Mouse (Mus musculus) heart, postnatal 25 days (tissue): ENCODE measurements around the gene Hsd17b6. TPM values are rescaled to one million over a fixed set of nuclear protein-coding genes. Genes with fewer than 3 reads are reported as not detected.

ENCODE experiments used
- DNase-seq: peaks from one replicate; pipeline ENCODE4 v3.0.0; 2022; ENCODE audit warnings: low spot score
- intact Hi-C: fragments of 180-260 bp; cut with DNase I; formaldehyde crosslinking; loops from one replicate; pipeline ENCODE4 v1.15.1; 2025
- total RNA-seq, 2 experiments: library from RNA; stranded (reverse); gene quantifications; 2 replicates each; pipeline ENCODE4 v1.2.3; 2021

The Hsd17b6 gene
- total RNA-seq, 2 experiments from 2014 or later = not detected

- intact Hi-C loops = loop anchor here (2.0 to 5.0 kb wide), 2 partner anchors 267 to 315 kb away; no protein-coding TSS in a partner anchor
- DNase-seq = no peak
Observed at GRCm38 (mm10) chr10:128009735-128010134, 2.3 kb upstream of the Hsd17b6 start.

GRCm38 (mm10) chr10:128008207-128008889 is 937 bp upstream of the Hsd17b6 start:
- DNase-seq = peak; percentile 26
- intact Hi-C loops = loop anchor here (1.0 to 5.0 kb wide), 4 partner anchors 52 to 314 kb away; no protein-coding TSS in a partner anchor

GRCm38 (mm10) chr10:128005479-128005878 is 1.9 kb downstream of the Hsd17b6 start:
- DNase-seq = no peak
- intact Hi-C loops = loop anchor here (5.0 kb wide), 1 partner anchor 263 kb away; no protein-coding TSS in a partner anchor

GRCm38 (mm10) chr10:128004918-128005317 is 2.5 kb downstream of the Hsd17b6 start:
- no peak for DNase-seq
- intact Hi-C loops = loop anchor here (5.0 kb wide), 1 partner anchor 263 kb away; no protein-coding TSS in a partner anchor

GRCm38 (mm10) chr10:128003281-128003801 is 4.1 kb downstream of the Hsd17b6 start:
- no peak for DNase-seq
- intact Hi-C loops = no loop called here

GRCm38 (mm10) chr10:127998260-127998659 is 9.2 kb downstream of the Hsd17b6 start:
- DNase-seq = no peak
- intact Hi-C loops = no loop called here

GRCm38 (mm10) chr10:127996690-127997089 is 10.7 kb downstream of the Hsd17b6 start:
- intact Hi-C loops = no loop called here
- DNase-seq = no peak

- DNase-seq = no peak
- intact Hi-C loops = no loop called here
Observed at GRCm38 (mm10) chr10:127985601-127986000, 21.8 kb downstream of the Hsd17b6 start.

GRCm38 (mm10) chr10:127984650-127985049 is 22.8 kb downstream of the Hsd17b6 start:
- intact Hi-C loops = no loop called here
- no peak for DNase-seq

- no peak for DNase-seq
- intact Hi-C loops = no loop called here
Observed at GRCm38 (mm10) chr10:127975503-127975902, 31.9 kb downstream of the Hsd17b6 start.

- DNase-seq = no peak
- intact Hi-C loops = no loop called here
Observed at GRCm38 (mm10) chr10:127974062-127974461, 33.3 kb downstream of the Hsd17b6 start.

GRCm38 (mm10) chr10:127971135-127971534 is 36.3 kb downstream of the Hsd17b6 start:
- intact Hi-C loops = no loop called here
- no peak for DNase-seq

- intact Hi-C loops = no loop called here
- no peak for DNase-seq
Observed at GRCm38 (mm10) chr10:127970359-127970831, 37.0 kb downstream of the Hsd17b6 start.

GRCm38 (mm10) chr10:127969820-127970219 is 37.6 kb downstream of the Hsd17b6 start:
- intact Hi-C loops = no loop called here
- no peak for DNase-seq

- no peak for DNase-seq
- intact Hi-C loops = no loop called here
Observed at GRCm38 (mm10) chr10:127966506-127966905, 40.9 kb downstream of the Hsd17b6 start.

- intact Hi-C loops = no loop called here
- no peak for DNase-seq
Observed at GRCm38 (mm10) chr10:127964004-127964403, 43.4 kb downstream of the Hsd17b6 start.

GRCm38 (mm10) chr10:127962451-127962850 is 45.0 kb downstream of the Hsd17b6 start:
- DNase-seq = no peak
- intact Hi-C loops = no loop called here

- intact Hi-C loops = loop anchor here (5.0 kb wide), 1 partner anchor 228 kb away; no protein-coding TSS in a partner anchor
Observed at GRCm38 (mm10) chr10:127959161-127959679, 48.2 kb downstream of the Hsd17b6 start.

GRCm38 (mm10) chr10:127956168-127956816 is 51.1 kb downstream of the Hsd17b6 start:
- no peak for DNase-seq
- intact Hi-C loops = loop anchor here (1.0 to 5.0 kb wide), 2 partner anchors 52 to 231 kb away; no protein-coding TSS in a partner anchor

More at GRCm38 (mm10) chr10:127959161-127959679, 48.2 kb downstream of the Hsd17b6 start:
- no peak for DNase-seq

GRCm38 (mm10) chr10:127955034-127955433 is 52.4 kb downstream of the Hsd17b6 start:
- no peak for DNase-seq
- intact Hi-C loops = loop anchor here (5.0 kb wide), 1 partner anchor 232 kb away; no protein-coding TSS in a partner anchor
